Mouse (Mus musculus) gastrocnemius, postnatal 14 days (tissue): ENCODE data around the gene Sorbs1. TPM values are rescaled to one million over a fixed set of nuclear protein-coding genes. Genes with fewer than 3 reads are reported as not detected.

ENCODE experiments used
- DNase-seq: peaks from one replicate; pipeline ENCODE4 v3.0.0; 2021; ENCODE audit warnings: mixed read lengths
- intact Hi-C: fragments of 180-260 bp; cut with DNase I; formaldehyde crosslinking; loops from one replicate; pipeline ENCODE4 v1.15.1; 2025; ENCODE audit warnings: low total_unique reads
- total RNA-seq, 2 experiments: library from RNA; stranded (reverse); gene quantifications; 2 replicates each; pipeline ENCODE4 v1.2.3; 2021

Gene Sorbs1
- total RNA-seq, 2 experiments from 2014 or later: 59.4 to 109 TPM

DNA sequence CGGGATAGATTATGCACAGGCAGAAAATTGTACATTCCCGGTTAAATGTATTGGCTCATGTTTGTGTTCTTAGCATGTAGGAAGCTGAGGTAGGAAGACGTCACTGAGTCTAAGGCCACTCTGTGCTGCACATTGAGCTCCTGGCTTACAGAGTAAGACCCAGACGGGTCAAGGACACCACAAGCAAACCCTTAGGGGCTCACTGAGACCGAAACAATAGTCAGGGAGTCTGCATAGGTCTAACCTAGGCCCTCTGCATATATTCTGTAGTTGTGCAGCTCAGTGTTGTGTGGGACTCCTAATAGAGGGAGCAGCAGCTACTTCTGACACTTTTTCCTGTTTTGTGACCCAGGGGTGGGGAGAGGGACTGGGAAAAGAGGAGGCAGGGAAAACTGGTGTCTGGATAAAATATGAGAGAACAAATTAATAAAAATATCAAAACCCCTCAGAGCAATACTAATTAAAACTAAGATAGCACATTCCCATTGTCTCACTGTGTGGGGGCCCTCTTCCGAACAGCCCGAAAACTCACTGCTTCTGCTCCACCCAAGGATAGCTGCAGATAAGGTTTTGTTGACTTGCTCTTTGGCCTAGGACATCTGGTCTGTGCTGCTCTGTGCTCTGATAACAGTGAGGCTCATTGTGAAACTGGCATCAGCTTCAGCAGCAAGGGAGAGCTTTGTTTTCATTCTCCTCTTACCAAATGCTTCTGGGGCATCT is 216.3 kb downstream of the Sorbs1 start:
- intact Hi-C loops: no loop called here
- no peak for DNase-seq

DNA sequence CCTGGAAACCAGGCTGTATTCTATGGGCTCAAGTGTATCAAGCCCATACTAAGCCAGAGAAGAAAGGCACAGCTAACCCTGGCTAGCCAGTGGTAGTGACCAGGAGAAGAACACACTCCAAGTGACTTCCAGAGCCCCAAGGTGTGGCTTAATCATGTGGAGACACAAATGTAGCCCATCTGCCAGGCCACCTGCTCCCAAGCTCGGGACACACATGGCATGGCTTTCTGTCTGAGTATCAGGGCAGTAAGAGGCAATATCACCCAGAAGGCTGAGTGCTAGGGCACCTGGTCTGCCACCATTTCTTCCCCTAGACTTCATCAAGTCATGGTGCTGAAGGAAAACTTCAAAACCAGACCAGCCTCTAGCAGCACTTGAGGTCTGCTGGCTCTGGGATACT is 219.3 kb downstream of the Sorbs1 start:
- intact Hi-C loops: no loop called here
- DNase-seq: no peak

DNA sequence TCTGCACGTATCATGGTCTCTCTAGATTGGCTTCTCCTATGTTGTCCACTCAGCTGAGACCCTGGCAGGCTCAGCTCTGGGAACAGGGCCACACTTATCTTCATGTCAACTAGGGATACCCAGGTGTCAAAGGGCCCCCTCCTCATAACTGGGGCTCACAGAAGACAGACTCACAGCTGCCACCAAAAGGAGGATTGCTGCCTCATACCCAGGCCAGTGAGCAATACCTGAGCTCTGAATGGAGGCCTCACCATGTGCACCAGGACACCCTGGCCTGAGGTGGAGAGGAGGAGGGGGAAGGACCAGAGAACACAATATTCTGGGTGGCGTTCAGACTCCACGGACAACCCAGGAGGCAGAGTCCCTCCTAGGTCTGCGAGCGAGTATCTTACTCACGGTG is 219.8 kb downstream of the Sorbs1 start:
- intact Hi-C loops: no loop called here

DNA sequence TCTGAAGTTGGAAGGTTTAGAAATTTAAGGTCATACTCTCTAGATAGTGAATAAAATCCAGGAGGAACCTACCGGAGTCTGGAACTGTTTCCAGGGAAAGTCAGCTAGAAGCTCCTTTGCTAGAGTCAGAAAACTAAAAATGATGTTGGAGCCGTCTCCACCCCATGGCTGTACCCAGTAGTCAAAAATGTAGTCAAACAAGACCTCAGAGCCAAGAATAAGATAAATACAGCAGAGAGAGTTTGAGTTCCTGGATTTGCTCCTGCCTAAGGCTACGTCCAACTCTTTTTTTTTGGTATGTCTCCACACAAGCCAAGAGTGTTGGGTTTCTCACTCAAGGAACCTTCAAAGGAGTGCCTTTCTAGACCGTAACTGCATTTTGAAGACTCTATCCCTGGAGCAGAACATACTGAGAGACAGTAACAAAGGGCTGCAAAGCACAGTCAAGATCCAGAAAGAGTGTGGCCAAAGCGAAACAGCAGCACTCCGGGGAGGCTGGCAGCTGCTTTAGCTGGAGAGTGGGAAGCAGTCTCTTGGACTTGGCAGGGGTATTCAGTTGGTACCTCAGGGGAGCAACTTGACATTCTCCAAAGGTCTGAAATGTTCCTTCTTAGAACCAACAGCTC is 223.4 kb downstream of the Sorbs1 start:
- intact Hi-C loops: no loop called here

More for the DNA sequence above, 219.8 kb downstream of the Sorbs1 start:
- no peak for DNase-seq

DNA sequence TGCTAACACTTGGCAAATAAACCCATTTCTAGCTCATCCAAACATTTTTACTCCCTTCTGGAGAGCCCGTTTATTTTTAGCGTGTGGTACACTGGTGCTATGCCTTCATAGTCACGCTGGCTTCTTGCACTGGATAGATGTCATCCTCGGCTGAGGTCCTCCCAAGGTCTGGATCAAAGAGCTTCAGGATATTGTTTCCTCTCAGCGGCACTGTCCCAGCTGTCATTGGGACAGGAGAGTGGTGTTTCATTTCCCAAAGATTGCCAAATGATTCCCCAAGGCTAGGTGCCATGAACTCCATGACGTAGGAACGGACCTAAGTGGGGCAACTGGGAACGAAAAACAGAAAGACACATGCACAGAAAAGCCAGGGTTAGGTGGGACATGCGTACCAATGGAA is 225.2 kb downstream of the Sorbs1 start:
- no peak for DNase-seq

More for the DNA sequence above, 223.4 kb downstream of the Sorbs1 start:
- no peak for DNase-seq

DNA sequence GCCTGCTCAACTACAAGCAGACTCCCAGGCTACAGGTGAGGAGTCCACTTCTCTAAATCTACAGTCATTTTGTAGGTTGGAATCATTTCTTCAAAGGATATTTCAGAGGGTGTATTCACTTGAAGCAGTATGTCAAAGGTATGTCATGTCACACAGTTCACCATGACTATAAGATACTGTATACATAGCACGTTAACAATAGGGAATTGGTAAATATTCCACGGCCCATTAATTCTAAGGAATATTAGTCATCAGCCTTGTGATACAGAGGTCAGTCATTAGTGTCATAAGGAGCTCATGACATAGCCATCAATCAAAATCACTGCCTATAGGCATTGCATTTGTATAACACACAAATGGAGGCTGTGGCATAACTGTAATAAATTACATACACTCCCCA is 228.9 kb downstream of the Sorbs1 start:
- intact Hi-C loops: no loop called here

More for the DNA sequence above, 225.2 kb downstream of the Sorbs1 start:
- intact Hi-C loops: no loop called here

DNA sequence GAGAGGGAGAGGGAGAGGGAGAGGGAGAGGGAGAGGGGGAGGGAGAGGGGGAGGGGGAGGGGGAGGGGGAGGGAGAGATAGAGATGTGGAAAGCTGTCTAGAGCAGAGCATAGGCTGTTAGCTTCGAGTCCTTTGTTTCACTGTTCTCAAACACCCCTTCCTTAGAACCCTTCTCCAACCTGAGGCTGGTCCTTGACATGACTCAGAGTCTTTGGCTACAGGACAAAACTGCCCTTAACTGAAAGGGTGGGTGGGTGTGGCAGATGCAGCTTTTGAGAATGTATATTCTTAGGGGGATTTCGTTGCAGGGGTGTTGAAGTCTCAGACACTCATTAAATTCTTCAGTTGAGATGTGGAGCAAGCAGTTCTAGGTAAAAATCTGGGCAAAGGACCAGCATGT is 230.2 kb downstream of the Sorbs1 start:
- no peak for DNase-seq
- intact Hi-C loops: no loop called here

More for the DNA sequence above, 228.9 kb downstream of the Sorbs1 start:
- no peak for DNase-seq

DNA sequence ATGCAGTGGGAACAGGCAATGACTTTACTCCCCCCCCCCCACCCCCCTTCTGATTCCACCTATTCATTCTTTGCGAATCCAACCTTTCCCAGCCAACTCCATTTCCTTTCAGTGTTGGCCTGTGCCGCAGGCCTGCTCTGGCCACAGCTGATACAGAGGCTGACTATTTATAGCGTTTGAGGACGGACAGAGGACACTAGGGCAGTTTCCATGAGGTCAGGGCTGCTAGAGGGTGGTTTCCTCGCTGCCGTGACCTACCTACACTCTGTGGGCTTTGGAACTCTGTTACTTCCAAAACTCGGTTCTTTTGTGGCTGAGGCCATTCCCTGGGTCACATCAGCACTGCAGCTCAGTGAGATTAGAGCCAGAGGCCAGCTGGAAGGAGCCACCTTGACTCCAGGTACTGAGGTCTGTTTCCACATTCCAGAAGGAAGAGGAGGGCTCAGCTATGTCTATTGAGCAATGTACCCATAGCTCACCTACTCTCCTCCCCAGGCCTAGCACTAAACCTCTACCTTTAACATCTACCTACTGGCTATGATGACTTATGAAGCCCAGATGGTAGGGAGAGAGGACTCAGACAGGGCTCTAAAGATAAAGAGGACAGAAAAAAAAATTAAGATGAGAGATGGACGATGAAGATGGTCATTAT is 235.1 kb downstream of the Sorbs1 start:
- intact Hi-C loops: no loop called here
- no peak for DNase-seq

DNA sequence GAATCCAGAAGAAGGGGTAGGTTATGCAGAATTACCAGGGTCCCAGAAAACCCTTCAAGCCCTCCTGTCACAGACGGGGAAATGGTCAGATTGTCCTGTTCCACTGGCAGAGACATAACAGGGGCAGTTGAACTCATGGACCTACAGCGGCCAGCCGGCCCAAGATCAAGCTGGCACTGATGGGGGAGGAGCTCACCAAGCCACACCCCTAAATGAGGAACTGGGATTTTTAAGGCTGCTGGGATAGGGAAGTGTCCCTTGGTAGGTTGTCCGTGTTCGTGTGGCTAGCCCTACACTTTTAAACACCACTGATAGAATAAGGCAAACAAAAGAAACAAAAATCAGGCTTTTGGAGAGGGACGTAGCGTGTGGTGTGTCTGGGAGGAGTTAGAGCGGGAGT is 236.1 kb downstream of the Sorbs1 start:
- no peak for DNase-seq
- intact Hi-C loops: no loop called here

DNA sequence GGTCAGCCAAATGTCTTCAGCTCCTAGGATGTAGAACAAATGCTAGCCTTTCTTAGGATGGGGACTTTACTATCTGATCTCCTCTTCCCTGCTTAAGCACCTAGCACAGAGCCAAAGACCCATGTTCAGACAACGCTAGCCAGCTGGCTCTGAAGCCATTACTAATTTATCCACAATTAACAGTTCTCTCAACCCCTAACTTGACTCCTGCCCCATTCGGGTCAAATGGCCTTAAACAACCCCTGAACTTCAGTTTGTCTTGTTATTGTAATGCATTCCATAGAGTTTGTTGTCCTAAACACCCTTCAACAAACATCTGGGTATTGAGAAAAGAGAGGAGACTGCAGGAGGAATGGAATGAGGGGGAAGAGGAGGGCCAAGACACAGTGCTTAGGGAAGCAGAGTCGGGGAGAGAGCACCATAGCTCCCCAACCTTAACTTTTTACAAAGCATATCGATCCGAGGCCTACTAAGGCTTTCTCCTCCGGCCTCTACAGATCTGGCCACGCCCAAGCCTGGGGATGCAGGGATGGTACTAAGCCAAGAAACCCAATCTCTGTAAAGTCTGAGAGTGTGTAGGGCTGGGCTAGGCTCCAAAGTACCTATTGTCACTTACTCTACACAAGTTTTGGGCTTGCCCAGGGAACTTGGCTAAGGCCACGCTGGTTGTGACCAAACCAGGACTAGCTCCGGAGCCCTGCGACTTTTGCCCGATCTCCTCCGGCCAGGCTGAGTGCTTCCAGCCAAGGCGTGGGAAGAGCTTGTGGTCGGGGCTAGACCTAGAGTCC is 238.0 kb downstream of the Sorbs1 start:
- DNase-seq: no peak
- intact Hi-C loops: no loop called here

DNA sequence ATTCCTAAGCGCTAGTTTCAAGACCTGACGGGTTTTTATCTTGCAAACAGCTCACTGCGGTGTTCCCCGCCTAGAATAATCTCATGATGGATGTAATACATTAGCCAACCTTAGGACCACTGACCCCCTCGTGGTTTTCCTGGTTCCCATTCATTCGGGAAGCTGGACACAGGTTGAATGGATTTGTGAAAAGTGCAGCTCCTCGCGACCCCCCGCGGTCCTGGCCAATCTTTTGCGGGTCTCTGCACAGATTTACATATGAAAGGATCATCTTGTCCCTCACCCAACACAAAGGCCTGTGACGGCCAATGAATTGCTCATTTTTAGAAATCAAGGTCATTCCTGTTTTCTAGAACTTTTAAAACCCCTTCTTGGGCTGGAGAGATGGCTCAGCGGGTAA is 240.9 kb downstream of the Sorbs1 start:
- intact Hi-C loops: no loop called here
- no peak for DNase-seq

DNA sequence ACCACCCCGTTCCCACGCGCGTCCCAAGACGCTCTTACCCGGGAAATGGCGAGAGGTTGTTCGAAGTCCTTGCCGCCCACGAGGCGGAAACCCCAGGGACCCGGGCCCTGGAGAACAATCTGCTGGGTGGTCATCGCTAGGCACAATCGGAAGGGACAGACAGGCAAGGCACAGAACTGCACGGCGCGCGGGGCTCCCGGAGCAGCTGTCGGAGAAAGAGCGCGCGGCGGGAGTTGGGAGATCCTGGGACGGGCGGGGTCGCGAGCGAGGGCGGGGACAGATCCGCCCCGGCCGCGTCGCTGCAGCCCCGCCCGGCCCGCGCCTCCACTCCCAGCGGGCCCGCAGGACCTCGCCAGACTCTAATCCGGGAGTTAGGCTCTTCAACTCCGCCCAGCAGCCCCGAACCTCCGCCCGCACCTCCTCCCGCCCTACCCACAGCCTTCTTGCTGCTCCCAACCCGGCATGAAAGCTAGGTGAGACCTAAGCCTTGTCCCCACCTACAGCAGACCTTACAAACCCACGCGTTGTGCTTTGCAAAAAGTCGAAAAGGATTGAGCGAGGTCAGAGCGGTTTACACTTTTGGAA is 242.2 kb downstream of the Sorbs1 start, which contains the start of gene Pdlim1:
Gene Pdlim1 (minus strand): TSS at position 535 of the 585 bp plus-strand sequence.
- intact Hi-C loops: no loop called here
- peak; percentile 85 for DNase-seq

DNA sequence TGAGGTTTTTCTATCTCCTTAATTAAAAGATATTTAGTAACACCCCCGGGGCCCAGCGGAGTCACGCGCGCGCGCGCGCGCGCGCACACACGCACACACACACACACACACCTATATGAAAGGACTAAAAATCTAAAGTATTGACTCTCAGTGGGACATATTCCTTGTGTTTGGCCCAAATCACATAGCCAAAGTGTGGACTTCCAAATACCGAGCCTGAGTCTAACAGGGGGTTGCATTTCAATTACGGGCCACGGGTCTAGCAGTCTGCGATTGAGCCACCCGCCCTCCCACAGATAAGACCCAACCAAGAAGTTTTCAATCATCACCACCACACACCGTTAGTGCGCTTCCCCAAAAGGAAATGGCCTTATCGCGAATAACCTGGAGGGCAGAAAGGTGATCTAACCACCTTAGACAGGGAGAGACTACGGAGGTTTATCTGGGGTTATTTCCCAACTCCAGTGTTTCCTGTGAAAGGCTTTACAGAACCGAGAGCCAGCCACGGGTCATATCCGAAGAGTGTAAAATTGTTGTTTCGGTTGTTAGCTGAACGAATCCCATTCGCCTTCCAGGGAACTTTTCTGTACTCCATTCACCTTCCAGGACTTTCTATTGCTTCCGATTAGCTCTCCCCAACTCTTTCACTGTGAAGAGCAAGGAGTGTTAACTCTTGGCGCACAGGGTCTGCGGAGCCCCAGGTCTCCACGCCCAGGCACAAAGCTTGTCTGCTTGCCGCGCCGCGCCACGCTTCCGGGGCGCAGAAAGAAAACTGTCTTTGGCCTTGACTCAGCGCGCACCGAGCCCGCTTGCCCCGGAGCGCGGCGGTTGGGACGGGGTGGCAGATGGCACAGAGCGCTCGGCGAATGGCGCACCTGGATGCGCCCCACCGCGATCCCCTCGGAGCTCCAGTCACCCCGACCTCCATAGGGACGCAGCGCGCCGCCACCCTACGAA is 242.9 kb downstream of the Sorbs1 start:
- intact Hi-C loops: no loop called here
- peak; percentile 43 for DNase-seq

DNA sequence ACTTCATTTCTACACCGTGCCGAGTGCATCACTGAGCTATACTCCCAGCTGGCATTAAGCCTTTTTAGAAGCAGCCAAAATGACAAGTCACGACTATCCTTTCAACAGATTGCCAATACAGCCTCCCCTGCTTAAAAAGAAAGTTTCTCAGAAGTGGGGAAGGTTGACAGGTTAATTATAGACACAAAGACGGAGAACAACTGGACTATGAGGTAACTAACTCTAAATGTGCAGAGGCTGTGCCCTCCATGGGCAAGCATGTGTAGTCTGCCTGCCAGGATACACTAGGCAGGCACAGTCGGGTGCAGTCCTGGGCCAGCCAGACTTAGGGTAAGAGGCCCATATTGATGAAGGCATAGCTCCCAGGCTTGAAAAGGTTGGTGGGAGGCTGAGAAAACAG is 244.1 kb downstream of the Sorbs1 start:
- no peak for DNase-seq
- intact Hi-C loops: no loop called here

DNA sequence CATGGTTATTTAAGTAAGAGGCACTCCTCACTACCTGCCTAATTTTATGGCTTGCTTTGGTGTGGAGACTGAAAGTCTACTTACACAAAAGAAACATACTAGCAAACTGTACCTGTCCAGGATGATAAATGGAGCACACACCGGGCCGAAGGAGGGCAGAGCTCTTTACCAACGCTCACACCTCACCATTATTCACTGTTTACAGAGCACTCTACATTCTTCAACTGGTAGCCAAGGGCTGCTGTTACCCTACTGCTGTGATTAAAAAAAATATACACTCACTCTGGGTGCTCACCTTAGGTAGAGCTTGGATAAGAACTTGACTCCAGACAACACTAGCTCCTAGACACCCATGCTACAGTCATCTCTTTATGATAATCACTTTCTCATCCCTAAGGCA is 245.1 kb downstream of the Sorbs1 start:
- DNase-seq: no peak
- intact Hi-C loops: no loop called here

DNA sequence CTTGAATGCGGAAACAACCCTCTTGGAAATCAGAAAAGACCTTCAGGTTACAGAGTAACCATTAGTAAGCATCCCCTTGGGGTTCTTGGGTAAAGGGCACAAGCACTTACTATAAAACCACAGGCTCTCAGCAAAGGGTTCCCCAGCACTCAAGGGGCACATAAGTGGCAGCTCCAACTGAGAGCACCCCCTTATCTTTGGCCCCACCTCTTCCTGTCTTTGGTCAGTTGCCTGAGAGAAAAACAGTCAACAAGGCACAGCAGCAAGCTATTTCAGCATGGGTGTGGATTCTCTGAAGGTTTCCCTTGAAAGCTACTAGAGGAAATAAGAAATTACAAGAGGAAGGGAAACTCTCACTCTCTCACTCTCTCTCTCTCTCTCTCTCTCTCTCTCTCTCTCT is 246.2 kb downstream of the Sorbs1 start:
- no peak for DNase-seq
- intact Hi-C loops: no loop called here

DNA sequence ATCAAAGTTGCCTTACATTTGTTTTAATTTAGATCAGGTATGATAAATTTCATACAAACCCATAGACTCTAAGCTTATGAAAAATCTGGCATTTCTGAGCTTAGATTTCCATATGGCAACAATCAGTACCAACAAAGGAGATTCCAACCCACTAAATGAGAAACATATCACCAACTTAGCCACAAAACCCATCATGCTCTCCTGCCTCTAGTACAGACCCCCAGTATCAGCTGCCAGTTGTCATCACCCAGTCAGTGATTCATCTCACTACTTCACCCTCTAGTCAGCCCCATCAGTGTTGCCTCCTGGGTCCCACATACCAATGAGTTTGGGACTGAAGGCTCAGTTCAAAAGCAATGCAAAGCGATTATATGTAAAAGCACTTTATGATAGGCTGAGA is 254.1 kb downstream of the Sorbs1 start:
- intact Hi-C loops: no loop called here
- no peak for DNase-seq

DNA sequence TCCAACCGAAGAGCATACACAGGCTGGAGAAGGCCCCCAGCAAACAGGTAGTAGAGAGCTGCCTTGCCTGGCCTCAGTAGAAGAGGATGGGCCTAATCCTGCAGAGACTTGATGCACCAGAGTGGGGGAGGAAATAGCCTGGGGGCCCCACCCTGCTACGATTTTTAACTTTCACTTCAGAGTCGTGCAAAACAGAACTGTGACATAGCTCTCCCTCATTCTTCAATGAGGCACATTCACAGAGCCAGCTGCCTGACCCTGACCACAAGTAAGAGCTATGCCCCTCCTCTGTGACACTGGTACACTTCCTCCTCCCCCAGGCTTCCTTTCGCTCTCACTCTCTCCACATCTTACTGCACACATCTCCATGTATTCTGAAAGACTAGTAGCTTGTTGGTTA is 256.2 kb downstream of the Sorbs1 start:
- intact Hi-C loops: no loop called here

More for the DNA sequence above, 256.2 kb downstream of the Sorbs1 start:
- DNase-seq: no peak
